Mouse (Mus musculus): ENCODE data around the gene Klhl13. TPM values are rescaled to one million over a fixed set of nuclear protein-coding genes. Genes with fewer than 3 reads are reported as not detected.

Gene Klhl13
- total and polyA plus RNA-seq, 3 experiments, result 0.13 to 1.7 (median 0.51) TPM

GRCm38 (mm10) chrX:23285442-23285817, 79.5 kb downstream of the Klhl13 start:
- Histone ChIP-seq H3K4me3 (replicated peaks in 1 of 3; ENCODE audit: low read depth in 2 of 3, low read length in 2 of 3, poor library complexity in 1 of 3) (no peak overlapping the region), H3K4me1 (ENCODE audit: control insufficient read depth in 1 of 2, insufficient read depth in 2 of 2) (no peaks in the 10 kb centered on the region), H3K9ac (ENCODE audit: insufficient read depth, low read depth) (no peak overlapping the region), H3K9me3 (replicated peaks; ENCODE audit: low read length) (no peaks in the 10 kb centered on the region), H3K27me3 (replicated peaks) (no peaks in the 10 kb centered on the region), H3K4me2 (ENCODE audit: insufficient read depth, low read depth, poor library complexity, severe bottlenecking) (no peak overlapping the region), H3K27ac (ENCODE audit: insufficient read depth, low read depth) (no peak overlapping the region), H3K36me3 (replicated peaks in 1 of 2; ENCODE audit: control insufficient read depth in 1 of 2, insufficient read depth in 1 of 2, low read length in 1 of 2) (no peaks in the 10 kb centered on the region), H3K79me2 (replicated peaks; ENCODE audit: control insufficient read depth, extremely low read depth, insufficient read depth, poor library complexity, severe bottlenecking) (no peaks in the 10 kb centered on the region)
- dilution Hi-C loops (cut with MboI; ENCODE audit: extremely low pct_ligation_motif_present, extremely low pct_unique_long_range_greater_than_20kb, low sequenced_read_pairs) (no loop called here), in situ Hi-C loops (cut with MboI; ENCODE audit: low pct_ligation_motif_present, low pct_unique_long_range_greater_than_20kb, low sequenced_read_pairs) (no loop called here)
- TF ChIP-seq NRF1 (IDR thresholded peaks at IDR 0.05; ENCODE audit: low read depth, low read length), result no peak
- TF ChIP-seq MEF2A (IDR thresholded peaks at IDR 0.05; ENCODE audit: borderline replicate concordance, low read depth, low read length), result no peak
- TF ChIP-seq HCFC1 (IDR thresholded peaks at IDR 0.05; ENCODE audit: low read depth, low read length), result no peak
- TF ChIP-seq MAX (IDR thresholded peaks at IDR 0.05; ENCODE audit: low read length), result no peak
- no peak for TF ChIP-seq GABPA (IDR thresholded peaks at IDR 0.05; ENCODE audit: insufficient replicate concordance, low read depth, low read length)
- no peak for TF ChIP-seq ELF1 (IDR thresholded peaks at IDR 0.05; ENCODE audit: low read depth, low read length)
- TF ChIP-seq ETS1 (conservative IDR thresholded peaks at IDR 0.05; ENCODE audit: low read depth, low read length), result no peak
- no peak for TF ChIP-seq POLR2AphosphoS2 (IDR thresholded peaks at IDR 0.05; ENCODE audit: low read depth, low read length)
- TF ChIP-seq RCOR1 (conservative IDR thresholded peaks at IDR 0.05; ENCODE audit: low read depth, low read length), result no peak
- no peak for TF ChIP-seq MXI1 (IDR thresholded peaks at IDR 0.05; ENCODE audit: low read depth, low read length)
- no peak for TF ChIP-seq MAZ (IDR thresholded peaks at IDR 0.05; ENCODE audit: low read depth, low read length)
- TF ChIP-seq BHLHE40 (IDR thresholded peaks at IDR 0.05; ENCODE audit: low read depth, low read length), result no peak
- no peak for TF ChIP-seq TCF12 (IDR thresholded peaks at IDR 0.05; ENCODE audit: low read depth, low read length)
- no peak for TF ChIP-seq NELFE (IDR thresholded peaks at IDR 0.05; ENCODE audit: low read depth, low read length)
- DNase-seq (ENCODE audit: extremely low read depth), result no peak

- no peaks in the 10 kb centered on the region for H3K9me3 ChIP-seq (replicated peaks; ENCODE audit: low read length)
- dilution Hi-C loops (cut with MboI; ENCODE audit: extremely low pct_ligation_motif_present, extremely low pct_unique_long_range_greater_than_20kb, low sequenced_read_pairs) (no loop called here), in situ Hi-C loops (cut with MboI; ENCODE audit: low pct_ligation_motif_present, low pct_unique_long_range_greater_than_20kb, low sequenced_read_pairs) (no loop called here)
- H3K4me3 ChIP-seq (replicated peaks in 1 of 3; ENCODE audit: low read depth in 2 of 3, low read length in 2 of 3, poor library complexity in 1 of 3), result no peak overlapping the region
- H3K4me1 ChIP-seq (ENCODE audit: control insufficient read depth in 1 of 2, insufficient read depth in 2 of 2), result no peaks in the 10 kb centered on the region
- H3K27me3 ChIP-seq (replicated peaks), result no peaks in the 10 kb centered on the region
- no peaks in the 10 kb centered on the region for H3K79me2 ChIP-seq (replicated peaks; ENCODE audit: control insufficient read depth, extremely low read depth, insufficient read depth, poor library complexity, severe bottlenecking)
- no peak overlapping the region for H3K9ac ChIP-seq (ENCODE audit: insufficient read depth, low read depth)
- TF ChIP-seq MYC (IDR thresholded peaks at IDR 0.05; ENCODE audit: low read depth, low read length) (no peak), MAZ (IDR thresholded peaks at IDR 0.05; ENCODE audit: low read depth, low read length) (no peak), MAFK (IDR thresholded peaks at IDR 0.05; ENCODE audit: insufficient replicate concordance, low read length) (no peak), NELFE (IDR thresholded peaks at IDR 0.05; ENCODE audit: low read depth, low read length) (no peak), ZMIZ1 (IDR thresholded peaks at IDR 0.05; ENCODE audit: low read depth, low read length) (no peak), USF2 (conservative IDR thresholded peaks at IDR 0.05; ENCODE audit: low read depth, low read length) (no peak), CTCF (conservative IDR thresholded peaks at IDR 0.05 in 1 of 2, IDR thresholded peaks at IDR 0.05 in 1 of 2; ENCODE audit: low read depth in 2 of 2, low read length in 2 of 2) (no peak), POLR2AphosphoS2 (IDR thresholded peaks at IDR 0.05; ENCODE audit: low read depth, low read length) (no peak), IRF4 (IDR thresholded peaks at IDR 0.05; ENCODE audit: low read depth, low read length) (no peak), SMC3 (IDR thresholded peaks at IDR 0.05; ENCODE audit: low read depth, low read length) (no peak), PAX5 (IDR thresholded peaks at IDR 0.05; ENCODE audit: low read length) (no peak), TBP (conservative IDR thresholded peaks at IDR 0.05; ENCODE audit: low read depth, low read length) (no peak), TCF12 (IDR thresholded peaks at IDR 0.05; ENCODE audit: low read depth, low read length) (no peak), ETS1 (conservative IDR thresholded peaks at IDR 0.05; ENCODE audit: low read depth, low read length) (no peak), USF1 (IDR thresholded peaks at IDR 0.05; ENCODE audit: low read depth, low read length) (no peak), CHD1 (IDR thresholded peaks at IDR 0.05; ENCODE audit: low read depth, low read length) (no peak), RAD21 (IDR thresholded peaks at IDR 0.05; ENCODE audit: low read depth, low read length) (no peak), MXI1 (IDR thresholded peaks at IDR 0.05; ENCODE audit: low read depth, low read length) (no peak)
- H3K4me2 ChIP-seq (ENCODE audit: insufficient read depth, low read depth, poor library complexity, severe bottlenecking), result no peak overlapping the region
- DNase-seq (ENCODE audit: extremely low read depth), result no peak
- no peaks in the 10 kb centered on the region for H3K36me3 ChIP-seq (replicated peaks in 1 of 2; ENCODE audit: control insufficient read depth in 1 of 2, insufficient read depth in 1 of 2, low read length in 1 of 2)
- H3K27ac ChIP-seq (ENCODE audit: insufficient read depth, low read depth), result no peak overlapping the region
These were observed 80.1 kb downstream of the Klhl13 start for GRCm38 (mm10) chrX:23284530-23285441.
